Mouse (Mus musculus): ENCODE measurements at regions not wholly inside any gene's neighbourhood (a gene's known extent, or its start where the extent isn't known, plus 50 kb on each side); places are given as distances from the start of the nearest gene placed in this dataset.

DNA sequence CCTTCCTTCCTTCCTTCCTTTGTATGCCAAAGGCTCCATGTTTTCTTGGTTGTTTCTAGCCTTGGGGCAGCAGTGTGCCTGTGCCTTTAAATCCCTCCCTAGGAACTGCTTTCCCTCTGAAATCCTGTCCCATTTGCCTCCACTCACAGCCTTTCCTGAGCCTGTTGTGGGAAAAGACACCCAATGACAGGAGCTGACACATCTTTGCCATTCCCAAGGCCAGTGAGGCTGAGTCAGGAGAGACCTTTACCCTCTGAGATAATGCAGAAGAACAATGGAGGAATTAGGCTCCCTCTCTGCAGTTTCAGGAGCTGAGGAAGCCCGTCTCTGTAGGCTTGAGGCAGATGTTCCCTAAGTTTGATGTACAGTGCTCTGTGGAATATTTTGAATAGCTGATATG, 480.2 kb downstream of the Rnf144b start:
- no peak for TF ChIP-seq POLR2A (IDR thresholded peaks at IDR 0.05; ENCODE audit: insufficient read depth, low read depth, low read length)
- TF ChIP-seq CTCF (IDR thresholded peaks at IDR 0.05; ENCODE audit: insufficient read depth, low read depth, low read length): no peak

Measured in olfactory bulb, adult 2 months (tissue).